Mouse (Mus musculus) ES-E14 (cell line): ENCODE measurements around the gene Tk1.

Source experiments
- CHD2 ChIP-seq: IDR thresholded peaks from 2 replicates; pipeline ENCODE4 v1.6.1; 2014; ENCODE audit warnings: mild to moderate bottlenecking, low read depth, low read length, inconsistent platforms
- HCFC1 ChIP-seq: IDR thresholded peaks from 2 replicates; pipeline ENCODE4 v1.6.1; 2012; ENCODE audit warnings: low read length, inconsistent platforms, borderline replicate concordance; ENCODE audit not compliant: insufficient read depth
- MAFK ChIP-seq: IDR thresholded peaks from 2 replicates; pipeline ENCODE4 v1.6.1; 2014; ENCODE audit warnings: mild to moderate bottlenecking, low read depth, low read length, inconsistent platforms; ENCODE audit not compliant: insufficient read depth
- ZC3H11A ChIP-seq: IDR thresholded peaks from 2 replicates; pipeline ENCODE4 v1.6.1; 2012; ENCODE audit warnings: low read depth, mild to moderate bottlenecking, inconsistent platforms, low read length, borderline replicate concordance

DNA sequence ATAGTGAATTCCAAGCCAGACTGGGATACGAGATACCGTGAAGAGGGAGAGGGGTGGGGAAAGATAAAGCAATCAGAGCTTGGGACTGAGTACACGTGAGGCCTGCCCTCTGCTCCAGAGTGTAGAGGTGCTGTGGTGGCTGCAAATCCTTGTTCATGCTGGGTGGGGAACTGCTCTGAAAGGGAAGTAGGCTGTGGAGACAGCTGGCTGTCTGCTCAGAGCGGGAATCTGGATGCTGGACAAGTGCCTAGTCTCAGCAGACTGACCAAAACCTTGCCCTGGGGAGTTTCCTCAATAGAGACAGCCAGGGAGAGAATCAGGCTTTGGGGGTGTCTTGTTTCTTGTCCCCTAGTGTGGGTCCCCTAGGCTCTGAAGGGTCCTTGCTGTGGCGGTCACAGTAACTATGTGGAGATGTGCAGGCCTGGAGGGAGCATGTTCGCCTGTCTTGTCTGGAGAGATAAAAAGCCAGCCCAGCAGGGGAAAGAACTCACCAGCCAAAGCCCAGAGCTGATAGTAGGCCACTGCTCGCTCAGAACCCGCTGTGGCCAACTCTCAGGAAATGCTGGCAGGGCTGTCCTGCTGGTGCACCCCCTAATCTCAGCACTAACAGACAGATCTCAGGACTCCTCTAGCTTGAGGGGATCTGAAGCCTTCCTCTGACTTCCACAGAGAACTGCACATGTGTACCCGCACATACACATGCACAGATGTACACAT is 3.2 kb upstream of the Tk1 start:
- no peak for TF ChIP-seq HCFC1
- no peak for TF ChIP-seq ZC3H11A
- TF ChIP-seq MAFK: no peak
- TF ChIP-seq CHD2: no peak
